Mouse (Mus musculus) stomach, postnatal 0 days (tissue): ENCODE results near the gene Dync1li1.

ENCODE experiments used
- CTCF ChIP-seq: IDR thresholded peaks from 2 replicates; pipeline ENCODE4 v1.5.1; 2016; ENCODE audit warnings: antibody characterized with exemption, low read depth, mild to moderate bottlenecking, moderate library complexity
- EP300 ChIP-seq: optimal IDR thresholded peaks from 2 replicates; pipeline ENCODE3; 2016; ENCODE audit warnings: antibody characterized with exemption

DNA sequence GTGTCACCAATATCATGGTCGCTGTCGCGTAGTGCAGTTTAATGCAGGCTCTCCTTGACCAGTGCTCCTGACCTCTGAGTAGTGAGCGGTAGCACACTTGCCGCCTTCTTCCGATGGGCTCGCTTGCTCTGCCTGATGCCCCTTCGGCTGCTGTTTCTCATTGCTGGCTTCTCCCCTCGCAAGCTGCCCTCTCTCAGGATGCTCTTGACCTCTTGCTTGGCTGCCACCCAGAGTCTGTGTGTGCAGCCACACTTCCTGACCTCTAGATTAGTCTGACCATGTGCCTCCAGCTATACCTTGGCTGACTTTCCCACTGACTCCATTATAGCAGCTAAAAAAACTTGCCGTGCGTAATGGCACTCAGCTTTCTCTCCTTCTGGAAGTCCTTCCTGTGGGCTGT is 47.9 kb downstream of the Dync1li1 start:
- TF ChIP-seq EP300 (no peak), CTCF (no peak)
